Mouse (Mus musculus) small intestine, adult 2 months (tissue): ENCODE data around the gene Tmem150c. TPM values are rescaled to one million over a fixed set of nuclear protein-coding genes. Genes with fewer than 3 reads are reported as not detected.

Source experiments
- H3K27ac ChIP-seq: fragments of 200-500 bp; 2 replicates; pipeline ENCODE4 v1.5.1; 2012; ENCODE audit warnings: low read depth, low read length, control low read depth, inconsistent platforms; ENCODE audit not compliant: insufficient read depth
- H3K27me3 ChIP-seq: fragments of 200-500 bp; 2 replicates; pipeline ENCODE4 v1.6.1; 2012; ENCODE audit warnings: mild to moderate bottlenecking, moderate library complexity, low read length, inconsistent platforms; ENCODE audit not compliant: control insufficient read depth, insufficient read depth
- H3K36me3 ChIP-seq: fragments of 200-500 bp; 2 replicates; pipeline ENCODE4 v1.6.1; 2012; ENCODE audit warnings: mild to moderate bottlenecking, low read length, control low read depth, inconsistent platforms; ENCODE audit not compliant: control insufficient read depth, insufficient read depth
- H3K4me1 ChIP-seq: fragments of 200-500 bp; 2 replicates; pipeline ENCODE4 v1.6.1; 2012; ENCODE audit warnings: low read length, inconsistent platforms, mixed read lengths; ENCODE audit not compliant: control insufficient read depth, insufficient read depth, insufficient read length
- H3K4me3 ChIP-seq: fragments of 200-500 bp; 2 replicates; pipeline ENCODE4 v1.5.1; 2012; ENCODE audit warnings: low read depth, mild to moderate bottlenecking, control low read depth, inconsistent platforms, low read length, moderate library complexity
- CTCF ChIP-seq: fragments of 200-500 bp; IDR thresholded peaks from 2 replicates; pipeline ENCODE4 v1.5.1; 2012; ENCODE audit warnings: low read depth, mild to moderate bottlenecking, control low read depth, inconsistent platforms, low read length, moderate library complexity, mixed read lengths; ENCODE audit not compliant: insufficient replicate concordance, insufficient read length; ENCODE audit errors: extremely low read depth
- POLR2A ChIP-seq: fragments of 200-500 bp; IDR thresholded peaks from 2 replicates; pipeline ENCODE4 v1.6.1; 2012; ENCODE audit warnings: low read depth, mild to moderate bottlenecking, control low read depth, inconsistent platforms, low read length, moderate library complexity
- WGBS: fragments of 180-500 bp; shearing (Covaris S2); methylation state at CpG from one replicate; pipeline ENCODE4 v1.1.7; 2018; 5-methylcytosine and 5-hydroxymethylcytosine counted together
- polyA plus RNA-seq: library from polyadenylated mRNA; depleted of rRNA; stranded (reverse); fragments of >200 nt; gene quantifications from 2 replicates; pipeline ENCODE4 v1.2.3, GENCODE M21; 2012

Tmem150c gene
- polyA plus RNA-seq, 1 experiment = 0.04 TPM

GRCm38 (mm10) chr5:100044030-100044429 lies 115.6 kb downstream of the Tmem150c start:
- H3K4me3 ChIP-seq = no peak overlapping the region
- H3K36me3 ChIP-seq = no peaks in the 10 kb centered on the region
- TF ChIP-seq CTCF (no peak), POLR2A (no peak)
- H3K4me1 ChIP-seq = peaks cover 26% of the 10 kb centered on the region
- peak overlapping the region; percentile 60 for H3K27ac ChIP-seq
- 49% methylated on average over 4 of the region's 4 CpGs for WGBS
- no peaks in the 10 kb centered on the region for H3K27me3 ChIP-seq

- Histone ChIP-seq H3K27ac (peak overlapping the region; percentile 88), H3K4me3 (no peak overlapping the region), H3K36me3 (no peaks in the 10 kb centered on the region), H3K4me1 (peaks cover 26% of the 10 kb centered on the region), H3K27me3 (no peaks in the 10 kb centered on the region)
- 23% methylated on average over 5 of the region's 5 CpGs for WGBS
- TF ChIP-seq POLR2A = no peak
- TF ChIP-seq CTCF = no peak; the same call in 1 of the 2 replicates
Measured at GRCm38 (mm10) chr5:100043361-100043760, 116.2 kb downstream of the Tmem150c start.

- no peaks in the 10 kb centered on the region for H3K27me3 ChIP-seq
Measured at GRCm38 (mm10) chr5:100042467-100042866, 117.1 kb downstream of the Tmem150c start.

GRCm38 (mm10) chr5:100041272-100041671 lies 118.3 kb downstream of the Tmem150c start:
- Histone ChIP-seq H3K4me3 (no peak overlapping the region), H3K27ac (no peak overlapping the region), H3K27me3 (no peaks in the 10 kb centered on the region), H3K4me1 (peaks cover 20% of the 10 kb centered on the region), H3K36me3 (peaks cover 8% of the 10 kb centered on the region)
- TF ChIP-seq CTCF (no peak), POLR2A (no peak)
- 88% methylated on average over 4 of the region's 4 CpGs for WGBS

More at GRCm38 (mm10) chr5:100042467-100042866, 117.1 kb downstream of the Tmem150c start:
- Histone ChIP-seq H3K4me3 (no peak overlapping the region), H3K27ac (peak overlapping the region; percentile 88), H3K4me1 (peaks cover 21% of the 10 kb centered on the region), H3K36me3 (peaks cover 2% of the 10 kb centered on the region; the same call in 1 of the 2 replicates)
- TF ChIP-seq POLR2A (no peak), CTCF (no peak)
- 48% methylated on average over 8 of the region's 8 CpGs for WGBS

- Histone ChIP-seq H3K4me1 (peaks cover 20% of the 10 kb centered on the region), H3K4me3 (peak overlapping the region; percentile 91), H3K36me3 (peaks cover 12% of the 10 kb centered on the region), H3K27me3 (no peaks in the 10 kb centered on the region), H3K27ac (peak overlapping the region; percentile 80)
- no peak for TF ChIP-seq CTCF
- TF ChIP-seq POLR2A = no peak
- 2% methylated on average over 19 of the region's 19 CpGs for WGBS
Measured at GRCm38 (mm10) chr5:100040281-100040784, 119.3 kb downstream of the Tmem150c start.

- Histone ChIP-seq H3K36me3 (peaks cover 16% of the 10 kb centered on the region), H3K4me3 (peak within 1 kb of the TSS; percentile 91), H3K27ac (peak within 1 kb of the TSS; percentile 91), H3K27me3 (no peaks in the 10 kb centered on the region), H3K4me1 (peaks cover 18% of the 10 kb centered on the region)
- peak; percentile 75; the same call in 1 of the 2 replicates for TF ChIP-seq POLR2A
- no peak for TF ChIP-seq CTCF
- under 1% methylated on average over 57 of the region's 57 CpGs for WGBS
Measured at GRCm38 (mm10) chr5:100039602-100040142, 119.9 kb downstream of the Tmem150c start, which contains the start of the genes Hnrnpdl and Enoph1. Hnrnpdl (minus strand) TSS chr5:100039664. Enoph1 (plus strand) TSS chr5:100039985.

GRCm38 (mm10) chr5:100038714-100039601 lies 120.7 kb downstream of the Tmem150c start:
- H3K27me3 ChIP-seq = no peaks in the 10 kb centered on the region
- peak overlapping the region; percentile 91 for H3K4me3 ChIP-seq
- TF ChIP-seq CTCF (peak; percentile 90), POLR2A (peak; percentile 80)
- H3K4me1 ChIP-seq = peaks cover 14% of the 10 kb centered on the region
- peaks cover 20% of the 10 kb centered on the region for H3K36me3 ChIP-seq
- under 1% methylated on average over 113 of the region's 113 CpGs for WGBS
- H3K27ac ChIP-seq = peak overlapping the region; percentile 91
